Mouse (Mus musculus) heart, embryonic 10.5 days (tissue): ENCODE results near the gene Schip1. TPM values are rescaled to one million over a fixed set of nuclear protein-coding genes. Genes with fewer than 3 reads are reported as not detected.

Experiments
- DNase-seq: peaks from one replicate; pipeline ENCODE4 v3.0.0-alpha.2; 2017; ENCODE audit warnings: low spot score
- H3K27ac ChIP-seq: fragments of 300-500 bp; sonication (generic); 2 replicates; pipeline ENCODE4 v1.5.1; 2016; ENCODE audit warnings: mild to moderate bottlenecking
- H3K27me3 ChIP-seq: fragments of 300-500 bp; sonication (generic); 2 replicates; pipeline ENCODE4 v1.6.1; 2016; ENCODE audit warnings: mild to moderate bottlenecking; ENCODE audit not compliant: poor library complexity, insufficient read depth, severe bottlenecking
- H3K36me3 ChIP-seq: fragments of 300-500 bp; sonication (generic); 2 replicates; pipeline ENCODE4 v1.6.1; 2016; ENCODE audit warnings: mild to moderate bottlenecking, moderate library complexity
- H3K4me1 ChIP-seq: fragments of 300-500 bp; sonication (generic); 2 replicates; pipeline ENCODE4 v1.6.1; 2016; ENCODE audit warnings: mild to moderate bottlenecking
- H3K4me3 ChIP-seq: fragments of 300-500 bp; sonication (generic); 2 replicates; pipeline ENCODE4 v1.5.1; 2016; ENCODE audit warnings: mild to moderate bottlenecking, moderate library complexity
- H3K9me3 ChIP-seq: fragments of 300-500 bp; sonication (generic); 2 replicates; pipeline ENCODE4 v1.6.1; 2016; ENCODE audit warnings: mild to moderate bottlenecking, moderate library complexity
- WGBS: fragments of 180-500 bp; shearing (Covaris S2); methylation state at CpG from one replicate; pipeline ENCODE4 v1.1.7; 2016; 5-methylcytosine and 5-hydroxymethylcytosine counted together
- polyA plus RNA-seq: library from polyadenylated mRNA; unstranded; fragments of >200 nt; fragmentation: Nextera tagmentation; extraction: Ambion mirVana; gene quantifications from 2 replicates; pipeline ENCODE4 v1.2.1, GENCODE M21; 2016

Gene Schip1
- polyA plus RNA-seq, 1 experiment from 2014 or later = 71.0 TPM

DNA sequence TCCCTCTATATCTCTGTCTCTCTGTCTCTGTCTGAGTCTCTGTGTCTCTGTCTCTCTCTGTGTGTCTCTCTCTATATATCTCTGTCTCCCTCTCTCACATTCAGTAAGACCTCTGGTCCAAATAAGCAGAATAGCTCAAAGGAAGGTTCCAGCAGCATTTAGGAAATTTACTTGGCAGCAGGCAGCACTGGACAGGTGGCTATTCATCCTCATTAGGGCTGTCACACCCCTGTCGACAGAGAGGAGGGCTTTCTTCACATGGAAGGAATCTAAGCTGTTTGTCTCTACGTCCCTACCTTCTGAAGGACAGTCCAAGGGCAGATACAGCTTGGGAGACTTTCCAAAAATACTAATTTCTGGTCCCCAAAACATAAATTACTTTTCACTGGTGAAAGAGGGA, 267.9 kb downstream of the Schip1 start:
- H3K27ac ChIP-seq = no peak overlapping the region
- no peaks in the 10 kb centered on the region for H3K27me3 ChIP-seq
- no peaks in the 10 kb centered on the region for H3K36me3 ChIP-seq
- no peaks in the 10 kb centered on the region for H3K9me3 ChIP-seq
- peak; percentile 28 for DNase-seq
- 30% methylated on average over 2 of the region's 2 CpGs for WGBS
- H3K4me1 ChIP-seq = no peaks in the 10 kb centered on the region
- no peak overlapping the region for H3K4me3 ChIP-seq

DNA sequence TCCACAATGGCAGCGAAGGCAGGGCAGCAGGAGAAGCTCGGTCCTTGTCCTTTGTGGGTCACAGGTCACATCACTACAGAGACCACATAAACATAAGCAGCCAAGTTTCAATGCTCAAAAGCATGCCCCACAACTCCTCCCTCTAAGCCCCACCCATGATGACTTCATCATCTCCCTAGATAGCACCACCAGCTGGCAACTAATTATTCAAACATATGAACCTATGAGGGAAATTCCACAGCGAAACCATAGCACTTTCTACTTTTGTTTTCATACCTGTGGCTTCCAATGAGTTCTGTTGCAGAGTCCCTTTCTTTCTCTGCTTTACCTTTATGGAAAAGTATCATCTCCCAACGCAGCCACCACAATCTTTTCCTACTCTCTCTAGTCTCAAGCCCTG, 270.9 kb downstream of the Schip1 start:
- Histone ChIP-seq H3K4me3 (no peak overlapping the region), H3K36me3 (no peaks in the 10 kb centered on the region), H3K9me3 (no peaks in the 10 kb centered on the region), H3K4me1 (no peaks in the 10 kb centered on the region), H3K27me3 (no peaks in the 10 kb centered on the region), H3K27ac (no peak overlapping the region)
- WGBS = 84% methylated on average over 4 of the region's 4 CpGs
- peak; percentile 46 for DNase-seq

DNA sequence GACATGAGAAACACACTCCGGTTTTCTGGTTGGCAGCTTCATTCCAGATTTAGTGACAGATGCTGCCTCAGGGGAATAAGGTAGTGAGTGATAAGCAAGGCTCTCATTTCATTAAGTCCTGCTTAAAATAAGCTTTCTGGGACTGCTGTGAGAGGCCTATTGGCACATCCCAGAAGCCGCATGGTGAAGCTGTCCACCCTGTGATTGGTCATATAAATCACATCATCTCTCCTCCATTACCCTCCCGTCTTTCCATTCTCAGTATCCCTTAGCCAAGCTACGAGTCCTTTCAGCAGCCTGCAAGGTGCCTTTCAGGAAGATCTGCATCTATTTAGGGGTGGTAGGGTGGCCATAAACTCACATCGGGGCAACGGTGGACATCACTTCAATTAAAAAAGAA, 286.0 kb downstream of the Schip1 start:
- Histone ChIP-seq H3K27me3 (no peaks in the 10 kb centered on the region), H3K4me3 (no peak overlapping the region), H3K36me3 (no peaks in the 10 kb centered on the region), H3K9me3 (no peaks in the 10 kb centered on the region), H3K4me1 (no peaks in the 10 kb centered on the region), H3K27ac (no peak overlapping the region)
- DNase-seq = no peak
- 73% methylated on average over 6 of the region's 6 CpGs for WGBS

DNA sequence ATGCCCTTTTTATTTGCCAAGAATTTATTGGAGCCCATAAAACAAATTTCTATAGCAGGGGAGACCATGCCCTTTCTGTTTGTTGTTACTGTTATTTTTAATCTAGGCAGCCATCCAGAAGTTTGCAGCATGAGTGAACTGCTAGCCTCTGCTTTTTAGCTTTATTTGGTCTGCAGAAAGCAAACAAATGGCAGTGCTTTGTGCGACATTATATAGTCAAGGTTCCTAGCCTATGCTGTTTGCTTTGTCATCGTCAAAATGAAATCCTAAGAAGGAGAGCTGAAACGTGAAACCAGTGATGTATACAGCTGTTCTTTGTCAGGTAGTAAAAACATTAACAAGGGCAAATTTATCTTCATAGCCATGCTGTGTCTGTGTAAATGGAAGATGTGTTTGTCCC, 286.9 kb downstream of the Schip1 start:
- DNase-seq = no peak
- Histone ChIP-seq H3K4me3 (no peak overlapping the region), H3K27ac (no peak overlapping the region), H3K36me3 (no peaks in the 10 kb centered on the region), H3K27me3 (no peaks in the 10 kb centered on the region), H3K9me3 (no peaks in the 10 kb centered on the region), H3K4me1 (no peaks in the 10 kb centered on the region)
- 54% methylated on average over 3 of the region's 3 CpGs for WGBS

DNA sequence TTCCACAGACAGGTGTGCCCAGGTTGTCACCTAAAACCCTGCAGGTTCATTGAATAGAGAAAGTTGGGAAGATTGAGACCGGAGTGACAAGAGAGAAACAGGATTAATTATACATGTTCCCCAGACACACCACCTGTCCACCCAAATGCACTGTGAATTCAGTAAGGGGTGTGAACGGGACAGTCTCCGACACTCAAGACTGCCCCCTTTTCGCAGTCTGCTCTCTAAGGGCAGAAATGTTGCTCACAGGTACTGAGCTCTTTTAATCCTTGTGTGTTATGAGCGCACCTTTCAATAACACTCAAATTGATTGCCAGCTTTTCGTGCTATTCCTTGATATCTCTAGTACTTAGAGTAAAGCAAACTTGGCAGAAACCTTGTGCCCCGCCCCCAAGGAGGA, 288.4 kb downstream of the Schip1 start:
- no peaks in the 10 kb centered on the region for H3K27me3 ChIP-seq
- H3K4me3 ChIP-seq = no peak overlapping the region
- no peak for DNase-seq
- H3K9me3 ChIP-seq = no peaks in the 10 kb centered on the region
- no peaks in the 10 kb centered on the region for H3K4me1 ChIP-seq
- WGBS = 84% methylated on average over 7 of the region's 7 CpGs
- no peak overlapping the region for H3K27ac ChIP-seq
- H3K36me3 ChIP-seq = no peaks in the 10 kb centered on the region

DNA sequence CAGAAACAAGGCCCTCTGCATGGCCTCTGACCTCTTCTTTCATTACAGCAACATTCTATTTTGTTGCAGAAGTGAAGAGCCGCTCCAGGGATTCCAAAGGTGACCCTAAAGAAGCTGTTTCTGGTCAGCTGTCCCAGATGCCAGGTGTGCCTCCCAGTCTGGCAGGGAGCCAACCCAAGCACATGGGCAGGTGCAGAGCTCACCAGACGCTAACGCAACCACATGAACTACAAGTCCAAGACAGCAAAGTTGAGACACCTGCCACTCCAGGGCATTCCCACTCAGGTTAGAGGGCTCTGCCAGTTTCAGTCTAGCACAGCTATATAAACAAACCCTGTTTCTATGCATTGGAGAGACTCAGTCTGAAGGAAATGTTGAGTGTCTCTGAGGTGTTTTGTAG, 288.9 kb downstream of the Schip1 start:
- WGBS = 78% methylated on average over 3 of the region's 3 CpGs
- no peaks in the 10 kb centered on the region for H3K27me3 ChIP-seq
- H3K36me3 ChIP-seq = no peaks in the 10 kb centered on the region
- no peaks in the 10 kb centered on the region for H3K9me3 ChIP-seq
- H3K27ac ChIP-seq = no peak overlapping the region
- H3K4me3 ChIP-seq = no peak overlapping the region
- H3K4me1 ChIP-seq = no peaks in the 10 kb centered on the region
- DNase-seq = no peak

DNA sequence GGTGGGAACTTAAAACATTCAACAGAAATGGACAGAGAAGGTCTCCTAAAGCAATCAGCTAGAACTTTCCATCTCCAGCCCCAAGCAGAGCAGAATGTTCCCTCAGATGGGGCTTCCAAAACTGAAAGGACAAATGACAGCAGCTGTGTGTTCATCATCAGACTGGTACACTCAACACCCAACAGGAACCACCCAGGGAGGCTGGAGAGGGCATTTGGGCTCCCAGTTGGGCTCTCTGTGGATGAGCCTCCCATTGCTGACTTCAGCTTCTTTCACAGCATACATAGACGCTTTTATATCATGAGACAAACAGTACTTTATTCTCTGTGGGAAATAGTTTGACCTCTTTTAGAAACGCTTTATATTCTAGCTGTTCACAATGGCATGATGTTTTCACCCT, 291.9 kb downstream of the Schip1 start:
- WGBS = 75% methylated on average over 2 of the region's 2 CpGs
- Histone ChIP-seq H3K4me1 (no peaks in the 10 kb centered on the region), H3K4me3 (no peak overlapping the region), H3K36me3 (no peaks in the 10 kb centered on the region), H3K27me3 (no peaks in the 10 kb centered on the region), H3K27ac (no peak overlapping the region), H3K9me3 (no peaks in the 10 kb centered on the region)
- no peak for DNase-seq

DNA sequence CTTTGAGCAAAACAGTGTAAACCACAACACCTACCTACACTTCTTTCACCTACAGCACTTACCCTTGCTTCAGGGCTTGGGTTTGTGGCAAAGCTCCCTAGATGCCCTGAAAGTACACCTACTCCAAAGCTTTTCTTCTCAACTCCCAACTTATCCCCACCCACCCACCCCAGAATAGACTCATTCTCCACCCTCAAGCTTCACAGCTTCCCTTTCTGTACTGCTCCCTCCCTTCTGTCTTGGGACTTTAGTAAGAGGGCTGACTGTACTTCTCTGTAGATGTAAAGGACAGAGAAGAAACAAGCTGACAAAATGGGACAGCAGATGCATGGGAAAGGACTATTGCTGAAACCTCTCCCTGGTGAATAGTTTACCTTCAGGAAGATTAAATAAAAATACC, 303.4 kb downstream of the Schip1 start:
- Histone ChIP-seq H3K27me3 (no peaks in the 10 kb centered on the region), H3K4me3 (no peak overlapping the region), H3K36me3 (no peaks in the 10 kb centered on the region), H3K4me1 (no peaks in the 10 kb centered on the region), H3K9me3 (no peaks in the 10 kb centered on the region), H3K27ac (no peak overlapping the region)
- no peak for DNase-seq

DNA sequence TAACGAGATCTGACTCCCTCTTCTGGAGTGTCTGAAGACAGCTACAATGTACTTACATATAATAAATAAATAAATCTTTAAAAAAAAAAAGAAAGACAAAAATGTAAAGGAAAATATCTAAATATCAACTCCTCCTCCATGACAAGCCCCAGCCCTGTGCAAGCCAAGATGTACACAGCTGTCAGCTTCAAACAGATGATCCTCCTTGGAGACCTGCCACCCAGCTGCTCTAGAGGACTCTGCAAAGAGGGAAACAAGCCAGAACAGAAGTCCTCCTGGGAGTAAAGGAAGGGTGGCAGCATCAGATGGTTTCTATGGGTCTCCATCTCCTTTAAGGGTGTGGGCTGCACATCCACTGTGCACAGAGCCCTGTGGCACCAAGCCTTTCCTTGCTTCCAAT, 308.3 kb downstream of the Schip1 start:
- Histone ChIP-seq H3K27me3 (no peaks in the 10 kb centered on the region), H3K36me3 (no peaks in the 10 kb centered on the region), H3K4me3 (no peak overlapping the region), H3K9me3 (no peaks in the 10 kb centered on the region), H3K27ac (no peak overlapping the region), H3K4me1 (no peaks in the 10 kb centered on the region)
- DNase-seq = no peak
- 80% methylated on average over 1 of the region's 1 CpGs for WGBS

DNA sequence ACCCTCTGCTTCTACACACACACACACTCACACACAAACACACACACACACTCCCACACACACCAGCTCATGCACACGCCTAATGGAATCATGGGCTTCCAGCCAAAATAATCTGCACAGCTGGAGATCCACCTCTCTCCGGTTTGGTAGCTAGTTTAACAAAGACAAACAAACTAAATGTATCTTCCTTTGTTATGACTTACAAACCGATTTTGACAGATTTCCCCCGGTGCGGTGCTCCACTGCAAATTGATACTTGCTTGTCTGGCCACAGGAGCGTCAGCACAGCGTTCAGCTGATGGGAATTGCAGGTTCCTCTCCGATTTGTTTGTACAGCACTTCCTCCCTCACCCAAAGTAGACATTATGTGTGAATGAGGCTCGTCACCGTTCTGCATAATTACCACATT, 310.5 kb downstream of the Schip1 start:
- Histone ChIP-seq H3K27ac (no peak overlapping the region), H3K36me3 (no peaks in the 10 kb centered on the region), H3K4me1 (no peaks in the 10 kb centered on the region), H3K4me3 (no peak overlapping the region), H3K9me3 (no peaks in the 10 kb centered on the region), H3K27me3 (no peaks in the 10 kb centered on the region)
- WGBS = 52% methylated on average over 10 of the region's 10 CpGs
- no peak for DNase-seq

DNA sequence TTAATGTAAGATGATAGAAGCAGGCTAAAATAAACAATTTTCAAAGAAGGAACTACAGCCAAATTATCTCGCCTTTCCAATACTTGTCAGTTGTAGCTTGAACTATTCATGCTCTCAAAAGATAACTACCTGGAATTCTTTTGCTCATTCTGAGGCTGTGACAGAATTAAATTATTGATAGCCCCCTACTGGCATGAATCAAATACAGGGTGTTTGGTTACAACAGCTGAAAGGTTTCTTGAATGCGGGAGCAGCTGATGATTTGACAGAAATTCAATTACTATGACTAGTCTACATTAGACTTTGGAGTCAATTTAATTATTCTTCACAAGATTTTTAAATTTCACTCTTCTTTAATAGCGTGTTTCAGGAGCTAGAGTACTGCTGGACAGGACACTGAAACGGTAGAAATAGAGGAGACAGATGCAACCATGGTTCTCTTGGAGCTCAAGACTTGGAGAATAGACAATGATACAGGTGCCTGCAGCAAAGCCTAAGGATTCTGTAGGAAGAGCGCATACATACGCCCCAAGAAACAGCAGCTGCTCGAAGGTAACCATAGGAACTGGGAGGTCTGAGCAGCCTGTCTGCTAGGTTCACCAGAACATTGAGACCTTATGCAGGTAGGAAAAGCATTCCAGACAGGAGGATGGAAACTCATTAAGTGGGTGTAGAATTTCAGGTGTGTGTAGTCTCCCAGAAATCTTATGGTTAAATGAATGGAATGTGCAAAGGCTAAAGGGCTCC, 313.0 kb downstream of the Schip1 start:
- DNase-seq = no peak
- no peaks in the 10 kb centered on the region for H3K9me3 ChIP-seq
- H3K27ac ChIP-seq = no peak overlapping the region
- no peaks in the 10 kb centered on the region for H3K36me3 ChIP-seq
- no peaks in the 10 kb centered on the region for H3K27me3 ChIP-seq
- no peak overlapping the region for H3K4me3 ChIP-seq
- no peaks in the 10 kb centered on the region for H3K4me1 ChIP-seq
- WGBS = 79% methylated on average over 7 of the region's 7 CpGs

DNA sequence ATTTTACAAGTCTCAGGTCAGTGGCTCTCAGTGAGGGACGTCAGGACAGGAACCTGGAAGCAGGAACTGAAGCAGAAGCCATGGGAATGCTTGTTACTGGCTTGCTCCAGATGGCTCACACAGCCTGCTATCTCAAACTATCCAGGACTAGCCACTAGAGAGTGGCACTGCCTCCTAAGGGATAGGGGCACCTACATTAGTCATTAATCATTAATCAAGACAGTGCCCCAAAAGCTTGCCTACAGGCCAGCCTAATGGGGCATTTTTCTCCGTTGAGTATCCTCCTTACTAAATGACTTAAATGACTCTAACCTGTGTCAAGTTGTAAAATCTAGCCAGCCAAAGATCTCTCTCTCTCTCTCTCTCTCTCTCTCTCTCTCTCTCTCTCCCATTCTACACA, 314.2 kb downstream of the Schip1 start:
- Histone ChIP-seq H3K9me3 (no peaks in the 10 kb centered on the region), H3K27me3 (no peaks in the 10 kb centered on the region), H3K36me3 (no peaks in the 10 kb centered on the region), H3K27ac (no peak overlapping the region), H3K4me3 (no peak overlapping the region), H3K4me1 (no peaks in the 10 kb centered on the region)
- no peak for DNase-seq
- WGBS = 77% methylated on average over 2 of the region's 2 CpGs

DNA sequence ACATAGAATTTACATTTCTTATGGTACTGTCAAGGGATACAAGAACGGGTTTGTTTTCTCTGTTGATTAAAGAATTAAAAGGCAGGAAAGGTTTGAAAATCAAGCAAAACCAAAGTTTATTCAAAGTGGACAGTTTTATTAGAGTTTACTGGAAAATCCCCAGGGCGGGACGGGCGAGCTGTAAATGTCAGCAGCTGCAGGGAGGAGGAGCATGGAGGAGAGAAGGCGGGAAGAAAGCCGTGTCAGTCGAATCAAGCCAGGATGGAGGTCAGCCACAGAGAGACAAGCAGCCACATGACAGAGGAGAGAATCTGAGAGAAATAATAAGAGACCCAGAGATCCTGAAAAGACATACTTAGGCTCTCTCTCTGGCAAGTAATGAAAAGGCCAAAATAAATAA, 314.6 kb downstream of the Schip1 start:
- Histone ChIP-seq H3K36me3 (no peaks in the 10 kb centered on the region), H3K9me3 (no peaks in the 10 kb centered on the region), H3K4me3 (no peak overlapping the region), H3K27me3 (no peaks in the 10 kb centered on the region), H3K4me1 (no peaks in the 10 kb centered on the region), H3K27ac (no peak overlapping the region)
- 52% methylated on average over 7 of the region's 7 CpGs for WGBS
- no peak for DNase-seq

DNA sequence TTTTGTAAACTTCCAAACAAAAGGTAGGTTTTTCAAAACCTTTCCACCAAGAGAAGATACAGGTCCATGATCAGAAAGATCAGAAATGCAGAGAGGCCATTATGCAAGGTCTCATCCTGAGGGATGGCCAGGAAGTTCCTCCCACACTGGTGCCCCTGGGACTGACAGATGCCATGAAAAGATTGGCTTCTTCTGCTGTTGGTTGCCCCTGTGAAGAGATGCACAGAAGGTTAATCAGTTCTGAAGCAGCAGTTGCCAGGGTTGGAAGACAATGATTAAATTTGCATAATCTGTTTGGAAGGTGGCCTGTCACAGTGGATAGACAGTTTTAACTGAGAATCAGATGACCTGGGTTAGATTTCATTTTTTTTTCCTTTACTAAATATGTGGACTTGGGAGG, 319.1 kb downstream of the Schip1 start:
- H3K9me3 ChIP-seq = no peaks in the 10 kb centered on the region
- no peak overlapping the region for H3K4me3 ChIP-seq
- no peaks in the 10 kb centered on the region for H3K4me1 ChIP-seq
- no peaks in the 10 kb centered on the region for H3K27me3 ChIP-seq
- no peak for DNase-seq
- H3K36me3 ChIP-seq = no peaks in the 10 kb centered on the region
- no peak overlapping the region for H3K27ac ChIP-seq
